Mouse (Mus musculus): ENCODE results near the gene Ogdh. TPM values are rescaled to one million over a fixed set of nuclear protein-coding genes. Genes with fewer than 3 reads are reported as not detected.

Gene Ogdh
- polyA plus RNA-seq, 1 experiment: 153 TPM

DNA sequence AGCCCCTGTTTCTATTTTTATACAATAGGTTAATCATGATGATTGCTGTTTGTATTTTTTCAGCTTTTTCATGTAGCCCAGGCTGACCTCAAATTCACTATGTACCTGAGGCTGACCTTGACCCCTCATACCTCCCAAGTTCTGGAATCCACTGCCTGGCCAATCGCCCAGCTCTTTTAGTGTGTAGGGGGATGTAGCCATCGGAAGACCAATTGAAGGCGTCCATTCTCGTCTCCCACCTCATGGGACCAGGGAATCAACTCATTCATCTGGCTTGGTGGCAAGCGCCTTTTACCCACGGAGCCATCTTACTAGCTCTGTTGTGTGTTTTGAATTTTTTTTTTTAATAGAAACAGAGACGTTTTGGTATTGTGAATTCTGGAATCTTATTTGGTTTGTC lies 39.8 kb downstream of the Ogdh start:
- 89% methylated on average over 7 of the region's 7 CpGs for WGBS
- Histone ChIP-seq H3K27me3 (ENCODE audit: control insufficient read depth, insufficient read depth, low read length) (no peaks in the 10 kb centered on the region), H3K36me3 (ENCODE audit: control insufficient read depth, insufficient read depth, low read length) (peaks cover 12% of the 10 kb centered on the region), H3K27ac (ENCODE audit: control insufficient read depth, insufficient read depth, low read length) (no peak overlapping the region), H3K4me1 (replicated peaks; ENCODE audit: control insufficient read depth, insufficient read depth, low read length) (no peaks in the 10 kb centered on the region), H3K4me3 (ENCODE audit: control insufficient read depth, insufficient read depth, low read length) (no peak overlapping the region)
- TF ChIP-seq CTCF (IDR thresholded peaks at IDR 0.05; ENCODE audit: borderline replicate concordance, control insufficient read depth, extremely low read depth, insufficient read depth, low read length, poor library complexity) (no peak), POLR2A (IDR thresholded peaks at IDR 0.05; ENCODE audit: control insufficient read depth, extremely low read depth, insufficient read depth, low read length, poor library complexity) (no peak)
- no peak for DNase-seq

GRCm38 (mm10) chr11:6332606-6333005 lies 41.2 kb downstream of the Ogdh start:
- no peak overlapping the region for H3K4me3 ChIP-seq (ENCODE audit: control insufficient read depth, insufficient read depth, low read length)
- no peak for TF ChIP-seq CTCF (IDR thresholded peaks at IDR 0.05; ENCODE audit: borderline replicate concordance, control insufficient read depth, extremely low read depth, insufficient read depth, low read length, poor library complexity)
- TF ChIP-seq POLR2A (IDR thresholded peaks at IDR 0.05; ENCODE audit: control insufficient read depth, extremely low read depth, insufficient read depth, low read length, poor library complexity): no peak
- DNase-seq: no peak
- H3K36me3 ChIP-seq (ENCODE audit: control insufficient read depth, insufficient read depth, low read length): peaks cover 12% of the 10 kb centered on the region
- no peak overlapping the region for H3K27ac ChIP-seq (ENCODE audit: control insufficient read depth, insufficient read depth, low read length)
- no peaks in the 10 kb centered on the region for H3K27me3 ChIP-seq (ENCODE audit: control insufficient read depth, insufficient read depth, low read length)
- H3K4me1 ChIP-seq (replicated peaks; ENCODE audit: control insufficient read depth, insufficient read depth, low read length): no peaks in the 10 kb centered on the region
- 7% methylated on average over 3 of the region's 3 CpGs for WGBS

DNA sequence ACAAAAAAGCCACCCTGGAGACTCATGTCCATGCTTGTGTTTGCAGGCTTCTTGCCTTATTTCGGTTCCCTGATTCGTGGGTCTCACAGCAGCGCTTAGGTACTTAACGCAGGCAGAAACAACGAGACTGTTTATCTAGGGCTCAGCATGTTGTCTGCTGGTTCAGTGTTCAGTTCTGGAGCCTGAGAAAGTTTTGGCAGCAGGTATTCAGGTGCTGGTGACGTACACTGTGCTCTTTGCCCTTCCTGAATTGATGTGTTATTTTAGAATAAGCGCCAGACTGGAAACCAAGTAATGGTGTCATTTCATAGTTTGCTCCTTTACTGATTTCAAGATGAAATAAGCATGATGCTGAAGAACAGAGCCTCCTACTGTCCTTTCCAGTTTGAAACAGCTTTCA lies 42.0 kb downstream of the Ogdh start:
- H3K4me3 ChIP-seq (ENCODE audit: control insufficient read depth, insufficient read depth, low read length): no peak overlapping the region
- H3K4me1 ChIP-seq (replicated peaks; ENCODE audit: control insufficient read depth, insufficient read depth, low read length): no peaks in the 10 kb centered on the region
- no peak for TF ChIP-seq POLR2A (IDR thresholded peaks at IDR 0.05; ENCODE audit: control insufficient read depth, extremely low read depth, insufficient read depth, low read length, poor library complexity)
- peaks cover 14% of the 10 kb centered on the region for H3K36me3 ChIP-seq (ENCODE audit: control insufficient read depth, insufficient read depth, low read length)
- WGBS: 94% methylated on average over 7 of the region's 7 CpGs
- no peaks in the 10 kb centered on the region for H3K27me3 ChIP-seq (ENCODE audit: control insufficient read depth, insufficient read depth, low read length)
- DNase-seq: no peak
- H3K27ac ChIP-seq (ENCODE audit: control insufficient read depth, insufficient read depth, low read length): no peak overlapping the region

DNA sequence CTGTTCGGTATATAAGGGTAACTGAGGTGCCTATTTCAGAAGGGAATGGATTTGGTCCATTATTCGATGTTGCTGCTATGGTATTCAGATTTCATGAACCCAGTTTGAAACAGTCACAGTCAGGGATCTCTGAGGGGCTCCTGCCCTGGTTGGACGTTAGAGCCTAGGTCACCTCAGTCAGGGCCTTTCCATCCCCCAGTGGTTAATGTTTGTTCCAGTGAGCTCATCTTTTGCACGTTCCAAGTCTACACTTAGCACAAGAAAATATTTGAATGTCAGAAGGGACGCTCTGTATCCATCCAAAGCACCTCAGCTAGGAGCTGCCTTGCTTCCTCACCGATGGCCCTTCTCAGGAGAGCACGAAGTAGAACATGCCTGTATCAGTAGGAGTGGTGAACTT lies 43.9 kb downstream of the Ogdh start:
- no peak overlapping the region for H3K27ac ChIP-seq (ENCODE audit: control insufficient read depth, insufficient read depth, low read length)
- 93% methylated on average over 7 of the region's 7 CpGs for WGBS
- no peak overlapping the region for H3K4me3 ChIP-seq (ENCODE audit: control insufficient read depth, insufficient read depth, low read length)
- TF ChIP-seq CTCF (IDR thresholded peaks at IDR 0.05; ENCODE audit: borderline replicate concordance, control insufficient read depth, extremely low read depth, insufficient read depth, low read length, poor library complexity) (no peak), POLR2A (IDR thresholded peaks at IDR 0.05; ENCODE audit: control insufficient read depth, extremely low read depth, insufficient read depth, low read length, poor library complexity) (no peak)
- peaks cover 29% of the 10 kb centered on the region for H3K36me3 ChIP-seq (ENCODE audit: control insufficient read depth, insufficient read depth, low read length)
- DNase-seq: no peak
- H3K4me1 ChIP-seq (replicated peaks; ENCODE audit: control insufficient read depth, insufficient read depth, low read length): no peaks in the 10 kb centered on the region
- no peaks in the 10 kb centered on the region for H3K27me3 ChIP-seq (ENCODE audit: control insufficient read depth, insufficient read depth, low read length)

DNA sequence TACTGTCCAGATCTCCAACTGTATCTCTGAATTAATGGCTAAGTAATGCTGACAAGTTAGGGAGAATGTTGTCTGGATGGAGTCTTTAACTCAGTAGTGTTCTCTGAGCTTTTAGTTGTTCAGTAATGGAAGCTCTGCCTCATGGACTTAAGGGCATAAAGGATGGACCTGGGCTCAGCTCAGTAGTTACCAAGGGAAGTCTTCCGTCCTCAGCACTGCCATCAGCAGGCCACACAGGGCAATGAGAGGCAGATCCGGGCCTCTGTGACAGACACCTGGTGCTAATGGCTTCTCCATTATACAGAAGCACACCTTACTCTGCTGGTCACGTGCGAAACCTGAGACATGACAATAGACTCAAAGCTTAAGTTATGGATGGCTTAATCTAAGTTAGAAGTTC lies 45.3 kb downstream of the Ogdh start:
- Histone ChIP-seq H3K27ac (ENCODE audit: control insufficient read depth, insufficient read depth, low read length) (no peak overlapping the region), H3K4me1 (replicated peaks; ENCODE audit: control insufficient read depth, insufficient read depth, low read length) (no peaks in the 10 kb centered on the region), H3K27me3 (ENCODE audit: control insufficient read depth, insufficient read depth, low read length) (no peaks in the 10 kb centered on the region), H3K4me3 (ENCODE audit: control insufficient read depth, insufficient read depth, low read length) (no peak overlapping the region), H3K36me3 (ENCODE audit: control insufficient read depth, insufficient read depth, low read length) (peaks cover 41% of the 10 kb centered on the region)
- 95% methylated on average over 4 of the region's 4 CpGs for WGBS
- TF ChIP-seq CTCF (IDR thresholded peaks at IDR 0.05; ENCODE audit: borderline replicate concordance, control insufficient read depth, extremely low read depth, insufficient read depth, low read length, poor library complexity): no peak
- no peak for TF ChIP-seq POLR2A (IDR thresholded peaks at IDR 0.05; ENCODE audit: control insufficient read depth, extremely low read depth, insufficient read depth, low read length, poor library complexity)
- DNase-seq: no peak

DNA sequence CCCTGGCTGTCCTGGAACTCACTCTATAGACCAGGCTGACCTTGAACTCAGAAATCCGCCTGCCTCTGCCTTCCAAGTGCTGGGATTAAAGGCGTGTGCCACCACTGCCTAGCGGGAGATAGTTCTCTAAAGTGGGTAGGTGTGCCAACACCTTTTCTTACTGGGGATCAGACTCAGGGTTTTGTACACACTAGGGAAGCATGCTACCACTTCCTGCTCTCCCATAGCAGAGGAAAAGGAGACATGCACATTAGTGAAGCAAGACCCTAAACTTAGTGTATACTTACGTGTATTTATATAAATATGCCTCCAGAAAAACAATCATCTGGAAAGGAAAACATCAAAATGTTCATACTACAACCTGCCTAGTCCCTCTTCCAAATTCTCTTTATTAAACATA lies 54.5 kb downstream of the Ogdh start:
- TF ChIP-seq POLR2A (IDR thresholded peaks at IDR 0.05; ENCODE audit: control insufficient read depth, extremely low read depth, insufficient read depth, low read length, poor library complexity) (no peak), CTCF (IDR thresholded peaks at IDR 0.05; ENCODE audit: borderline replicate concordance, control insufficient read depth, extremely low read depth, insufficient read depth, low read length, poor library complexity) (no peak)
- H3K4me1 ChIP-seq (replicated peaks; ENCODE audit: control insufficient read depth, insufficient read depth, low read length): no peaks in the 10 kb centered on the region
- DNase-seq: no peak
- H3K27ac ChIP-seq (ENCODE audit: control insufficient read depth, insufficient read depth, low read length): no peak overlapping the region
- 98% methylated on average over 4 of the region's 4 CpGs for WGBS
- H3K36me3 ChIP-seq (ENCODE audit: control insufficient read depth, insufficient read depth, low read length): peaks cover 94% of the 10 kb centered on the region
- H3K4me3 ChIP-seq (ENCODE audit: control insufficient read depth, insufficient read depth, low read length): no peak overlapping the region
- H3K27me3 ChIP-seq (ENCODE audit: control insufficient read depth, insufficient read depth, low read length): no peaks in the 10 kb centered on the region

DNA sequence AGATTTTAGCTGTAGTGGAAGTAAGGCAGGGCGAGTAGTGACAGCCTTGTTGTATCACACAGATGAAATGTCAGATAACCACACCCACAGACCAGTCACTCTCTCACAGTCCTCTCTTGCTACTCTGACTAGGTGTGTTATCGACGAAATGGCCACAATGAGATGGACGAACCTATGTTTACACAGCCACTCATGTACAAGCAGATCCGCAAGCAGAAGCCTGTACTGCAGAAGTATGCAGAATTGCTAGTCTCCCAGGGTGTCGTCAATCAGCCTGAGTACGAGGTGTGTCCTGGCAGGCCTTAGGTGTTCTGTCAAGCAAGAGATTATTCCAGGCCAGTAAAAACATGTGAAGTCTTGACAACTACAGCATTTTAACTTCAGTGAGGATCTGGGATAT lies 55.5 kb downstream of the Ogdh start:
- Histone ChIP-seq H3K27ac (ENCODE audit: control insufficient read depth, insufficient read depth, low read length) (no peak overlapping the region), H3K4me3 (ENCODE audit: control insufficient read depth, insufficient read depth, low read length) (no peak overlapping the region), H3K36me3 (ENCODE audit: control insufficient read depth, insufficient read depth, low read length) (peaks cover 89% of the 10 kb centered on the region), H3K4me1 (replicated peaks; ENCODE audit: control insufficient read depth, insufficient read depth, low read length) (no peaks in the 10 kb centered on the region), H3K27me3 (ENCODE audit: control insufficient read depth, insufficient read depth, low read length) (no peaks in the 10 kb centered on the region)
- TF ChIP-seq POLR2A (IDR thresholded peaks at IDR 0.05; ENCODE audit: control insufficient read depth, extremely low read depth, insufficient read depth, low read length, poor library complexity) (no peak), CTCF (IDR thresholded peaks at IDR 0.05; ENCODE audit: borderline replicate concordance, control insufficient read depth, extremely low read depth, insufficient read depth, low read length, poor library complexity) (no peak)
- WGBS: 93% methylated on average over 7 of the region's 7 CpGs
- no peak for DNase-seq
